Mouse (Mus musculus): ENCODE results near the gene Sqstm1. TPM values are rescaled to one million over a fixed set of nuclear protein-coding genes. Genes with fewer than 3 reads are reported as not detected.

The Sqstm1 gene
- total and polyA plus RNA-seq, 2 experiments from 2014 or later = 330 to 413 TPM

- no peaks in the 10 kb centered on the region for H3K9me3 ChIP-seq (ENCODE audit: low read length)
- H3K4me1 ChIP-seq (ENCODE audit: insufficient read depth) = no peaks in the 10 kb centered on the region
- H3K4me2 ChIP-seq (ENCODE audit: low read depth) = no peak overlapping the region
- no peak overlapping the region for H3K9ac ChIP-seq
- TF ChIP-seq CTCF (IDR thresholded peaks at IDR 0.05; ENCODE audit: low read depth) = no peak
- no peak overlapping the region for H3K4me3 ChIP-seq (ENCODE audit: low read depth, low read length)
- WGBS = 91% methylated on average over 4 of the region's 4 CpGs
- H3K27ac ChIP-seq (ENCODE audit: low read depth, low read length) = no peak overlapping the region
- ATAC-seq = no peak
- H3K27me3 ChIP-seq (ENCODE audit: insufficient read depth, low read length) = no peaks in the 10 kb centered on the region
- no peak for DNase-seq
- H3K36me3 ChIP-seq (ENCODE audit: insufficient read depth) = peaks cover 5% of the 10 kb centered on the region
Measured at GRCm38 (mm10) chr11:50190362-50190761, 20.3 kb downstream of the Sqstm1 start.

GRCm38 (mm10) chr11:50188682-50189081 is 21.9 kb downstream of the Sqstm1 start:
- no peaks in the 10 kb centered on the region for H3K27me3 ChIP-seq (ENCODE audit: insufficient read depth, low read length)
- DNase-seq (no peak), ATAC-seq (no peak)
- H3K4me3 ChIP-seq (ENCODE audit: low read depth, low read length) = no peak overlapping the region
- peaks cover 8% of the 10 kb centered on the region for H3K36me3 ChIP-seq (ENCODE audit: insufficient read depth)
- WGBS = 82% methylated on average over 7 of the region's 7 CpGs
- no peaks in the 10 kb centered on the region for H3K9me3 ChIP-seq (ENCODE audit: low read length)
- no peaks in the 10 kb centered on the region for H3K4me1 ChIP-seq (ENCODE audit: insufficient read depth)
- TF ChIP-seq CTCF (IDR thresholded peaks at IDR 0.05; ENCODE audit: low read depth) = no peak
- no peak overlapping the region for H3K27ac ChIP-seq (ENCODE audit: low read depth, low read length)
- no peak overlapping the region for H3K9ac ChIP-seq
- no peak overlapping the region for H3K4me2 ChIP-seq (ENCODE audit: low read depth)

- H3K27ac ChIP-seq (ENCODE audit: low read depth, low read length) = no peak overlapping the region
- peaks cover 30% of the 10 kb centered on the region for H3K36me3 ChIP-seq (ENCODE audit: insufficient read depth)
- H3K4me3 ChIP-seq (ENCODE audit: low read depth, low read length) = no peak overlapping the region
- no peak for TF ChIP-seq CTCF (IDR thresholded peaks at IDR 0.05; ENCODE audit: low read depth)
- H3K4me2 ChIP-seq (ENCODE audit: low read depth) = no peak overlapping the region
- H3K9ac ChIP-seq = no peak overlapping the region
- ATAC-seq (no peak), DNase-seq (no peak)
- no peaks in the 10 kb centered on the region for H3K9me3 ChIP-seq (ENCODE audit: low read length)
- 83% methylated on average over 3 of the region's 3 CpGs for WGBS
- H3K27me3 ChIP-seq (ENCODE audit: insufficient read depth, low read length) = no peaks in the 10 kb centered on the region
- no peaks in the 10 kb centered on the region for H3K4me1 ChIP-seq (ENCODE audit: insufficient read depth)
Measured at GRCm38 (mm10) chr11:50184788-50185187, 25.8 kb downstream of the Sqstm1 start.

- 88% methylated on average over 4 of the region's 4 CpGs for WGBS
Measured at GRCm38 (mm10) chr11:50182702-50183101, 27.9 kb downstream of the Sqstm1 start.

GRCm38 (mm10) chr11:50180478-50181231 is 30.0 kb downstream of the Sqstm1 start:
- TF ChIP-seq CTCF (IDR thresholded peaks at IDR 0.05; ENCODE audit: low read depth) = no peak
- H3K27ac ChIP-seq (ENCODE audit: low read depth, low read length) = no peak overlapping the region
- H3K9ac ChIP-seq = no peak overlapping the region
- no peaks in the 10 kb centered on the region for H3K27me3 ChIP-seq (ENCODE audit: insufficient read depth, low read length)
- H3K4me1 ChIP-seq (ENCODE audit: insufficient read depth) = peaks cover under 1% of the 10 kb centered on the region; the same call in 1 of the 2 replicates
- ATAC-seq = no peak
- no peak overlapping the region for H3K4me3 ChIP-seq (ENCODE audit: low read depth, low read length)
- no peak overlapping the region for H3K4me2 ChIP-seq (ENCODE audit: low read depth)
- 83% methylated on average over 6 of the region's 6 CpGs for WGBS
- peaks cover 46% of the 10 kb centered on the region for H3K36me3 ChIP-seq (ENCODE audit: insufficient read depth)
- no peak for DNase-seq
- no peaks in the 10 kb centered on the region for H3K9me3 ChIP-seq (ENCODE audit: low read length)

More at GRCm38 (mm10) chr11:50182702-50183101, 27.9 kb downstream of the Sqstm1 start:
- TF ChIP-seq CTCF (IDR thresholded peaks at IDR 0.05; ENCODE audit: low read depth) = no peak
- no peak overlapping the region for H3K27ac ChIP-seq (ENCODE audit: low read depth, low read length)
- peaks cover 41% of the 10 kb centered on the region for H3K36me3 ChIP-seq (ENCODE audit: insufficient read depth)
- no peaks in the 10 kb centered on the region for H3K4me1 ChIP-seq (ENCODE audit: insufficient read depth)
- H3K27me3 ChIP-seq (ENCODE audit: insufficient read depth, low read length) = no peaks in the 10 kb centered on the region
- H3K4me2 ChIP-seq (ENCODE audit: low read depth) = no peak overlapping the region
- no peak overlapping the region for H3K4me3 ChIP-seq (ENCODE audit: low read depth, low read length)
- no peak for ATAC-seq
- no peak for DNase-seq
- H3K9ac ChIP-seq = no peak overlapping the region
- H3K9me3 ChIP-seq (ENCODE audit: low read length) = no peaks in the 10 kb centered on the region

GRCm38 (mm10) chr11:50178532-50179488 is 31.8 kb downstream of the Sqstm1 start:
- H3K36me3 ChIP-seq (ENCODE audit: insufficient read depth) = peaks cover 43% of the 10 kb centered on the region
- ATAC-seq (no peak), DNase-seq (no peak)
- no peak for TF ChIP-seq CTCF (IDR thresholded peaks at IDR 0.05; ENCODE audit: low read depth)
- 83% methylated on average over 5 of the region's 5 CpGs for WGBS
- H3K27me3 ChIP-seq (ENCODE audit: insufficient read depth, low read length) = no peaks in the 10 kb centered on the region
- H3K4me1 ChIP-seq (ENCODE audit: insufficient read depth) = peaks cover 4% of the 10 kb centered on the region; the same call in 1 of the 2 replicates
- no peak overlapping the region for H3K27ac ChIP-seq (ENCODE audit: low read depth, low read length)
- H3K4me3 ChIP-seq (ENCODE audit: low read depth, low read length) = no peak overlapping the region
- no peak overlapping the region for H3K9ac ChIP-seq
- H3K4me2 ChIP-seq (ENCODE audit: low read depth) = no peak overlapping the region
- no peaks in the 10 kb centered on the region for H3K9me3 ChIP-seq (ENCODE audit: low read length)
